Mouse (Mus musculus) CH12.LX (cell line): Measurements from ENCODE around the gene Ttll5.

Experiments used
- CHD1 ChIP-seq: IDR thresholded peaks from 2 replicates; pipeline ENCODE4 v1.6.1; 2012; ENCODE audit warnings: low read depth, low read length, improper control_type of control experiment, inconsistent platforms
- CHD2 ChIP-seq: IDR thresholded peaks from 2 replicates; pipeline ENCODE4 v1.6.1; 2011; ENCODE audit warnings: low read length, improper control_type of control experiment
- CTCF ChIP-seq, 2 experiments: IDR thresholded peaks in 1 of 2; conservative IDR thresholded peaks in 1 of 2; 2 replicates each; pipeline ENCODE4 v1.5.1; 2011 to 2012; ENCODE audit warnings: low read depth in 2 of 2, low read length in 2 of 2, improper control_type of control experiment in 1 of 2, inconsistent platforms in 1 of 2, mild to moderate bottlenecking in 1 of 2, moderate library complexity in 1 of 2
- EP300 ChIP-seq: IDR thresholded peaks from 2 replicates; pipeline ENCODE4 v1.6.1; 2011; ENCODE audit warnings: low read length, improper control_type of control experiment
- MAX ChIP-seq: IDR thresholded peaks from 2 replicates; pipeline ENCODE4 v1.6.1; 2011; ENCODE audit warnings: low read length, improper control_type of control experiment
- MYC ChIP-seq: IDR thresholded peaks from 2 replicates; pipeline ENCODE4 v1.6.1; 2011; ENCODE audit warnings: low read depth, mild to moderate bottlenecking, improper control_type of control experiment, low read length
- POLR2A ChIP-seq: IDR thresholded peaks from 2 replicates; pipeline ENCODE4 v1.6.1; 2011; ENCODE audit warnings: low read depth, mild to moderate bottlenecking, improper control_type of control experiment, low read length

GRCm38 (mm10) chr12:85967812-85968211, 143.4 kb downstream of the Ttll5 start:
- no peak for TF ChIP-seq CTCF (conservative IDR thresholded peaks at IDR 0.05 in 1 of 2, IDR thresholded peaks at IDR 0.05 in 1 of 2; ENCODE audit: low read depth in 2 of 2, low read length in 2 of 2)
- no peak for TF ChIP-seq CHD2
- TF ChIP-seq EP300: no peak
- no peak for TF ChIP-seq CHD1
- no peak for TF ChIP-seq MAX
- no peak for TF ChIP-seq MYC
- no peak for TF ChIP-seq POLR2A
